Mouse (Mus musculus) adrenal gland, postnatal 36 days (tissue): Measurements from ENCODE around the gene Pamr1. TPM values are rescaled to one million over a fixed set of nuclear protein-coding genes. Genes with fewer than 3 reads are reported as not detected.

Source experiments
- DNase-seq, 2 experiments: peaks; one replicate each; pipeline ENCODE4 v3.0.0; 2021; ENCODE audit warnings: mixed read lengths in 1 of 2
- total RNA-seq, 2 experiments: library from RNA; stranded (reverse); gene quantifications; 2 replicates each; pipeline ENCODE4 v1.2.3; 2021

The Pamr1 gene
- total RNA-seq, 2 experiments from 2014 or later: 2.0 to 2.3 TPM

GRCm38 (mm10) chr2:102661052-102661451 is 111.2 kb downstream of the Pamr1 start:
- no peak for DNase-seq

DNA sequence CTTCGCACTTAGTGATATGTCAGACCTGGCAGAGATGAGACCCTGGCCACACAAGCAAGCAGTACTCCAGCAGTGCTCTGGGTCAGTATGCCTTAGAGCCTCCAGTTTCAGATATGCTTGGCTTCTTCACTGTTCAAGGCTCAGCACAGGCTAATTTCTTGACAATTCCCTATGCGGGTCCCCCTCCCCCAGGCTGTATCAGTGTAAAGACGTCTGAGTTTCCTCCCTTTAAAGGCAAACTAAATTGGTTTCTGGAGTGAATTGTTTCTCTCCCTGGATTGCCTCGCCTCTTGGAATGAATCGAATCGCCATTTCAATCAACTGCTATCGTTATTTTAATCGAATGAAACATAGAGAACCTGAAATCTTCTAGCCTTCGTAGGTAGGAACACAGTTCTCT is 113.1 kb downstream of the Pamr1 start:
- DNase-seq: no peak

GRCm38 (mm10) chr2:102663339-102663738 is 113.5 kb downstream of the Pamr1 start:
- DNase-seq: no peak

GRCm38 (mm10) chr2:102663865-102664264 is 114.1 kb downstream of the Pamr1 start:
- DNase-seq: no peak

DNA sequence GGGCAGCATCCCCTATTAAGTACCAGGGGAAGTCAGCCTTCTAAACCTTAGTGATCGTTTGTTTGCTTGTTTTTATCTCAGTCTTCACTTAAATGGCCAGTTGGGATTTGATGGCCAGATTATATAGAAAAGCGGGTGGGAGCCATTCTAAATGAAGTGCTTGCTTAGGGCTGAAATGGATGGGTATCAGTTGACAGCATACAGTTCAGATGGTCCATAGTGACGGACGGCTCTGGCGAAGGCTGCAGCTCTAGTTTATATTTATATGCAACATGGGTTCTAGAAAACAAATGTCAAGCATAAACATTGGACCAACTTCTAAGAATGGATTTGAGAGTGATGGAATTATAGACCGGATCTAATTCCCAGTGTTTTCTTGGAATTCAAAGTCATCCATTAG is 118.2 kb downstream of the Pamr1 start:
- DNase-seq: no peak

DNA sequence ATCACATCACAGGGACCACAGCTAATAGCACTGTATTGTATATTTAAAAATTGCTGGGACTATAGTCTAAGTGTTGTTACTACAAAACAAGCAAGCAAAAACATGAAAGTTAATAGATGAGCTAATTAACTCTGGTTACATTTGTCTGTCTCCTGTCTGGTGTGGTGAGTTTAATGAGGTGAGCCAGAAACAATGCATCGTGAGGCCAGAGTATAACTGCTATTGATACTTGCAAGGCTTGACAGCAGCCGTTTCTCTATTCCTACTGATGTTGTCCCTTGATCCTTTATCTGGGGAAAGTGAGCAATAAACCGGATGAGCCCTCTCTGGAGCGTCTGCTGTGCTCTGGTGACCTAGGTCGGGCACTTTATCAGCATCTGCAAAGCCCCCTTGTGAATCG is 119.8 kb downstream of the Pamr1 start:
- DNase-seq: no peak

GRCm38 (mm10) chr2:102674582-102674981 is 124.8 kb downstream of the Pamr1 start:
- DNase-seq: no peak

DNA sequence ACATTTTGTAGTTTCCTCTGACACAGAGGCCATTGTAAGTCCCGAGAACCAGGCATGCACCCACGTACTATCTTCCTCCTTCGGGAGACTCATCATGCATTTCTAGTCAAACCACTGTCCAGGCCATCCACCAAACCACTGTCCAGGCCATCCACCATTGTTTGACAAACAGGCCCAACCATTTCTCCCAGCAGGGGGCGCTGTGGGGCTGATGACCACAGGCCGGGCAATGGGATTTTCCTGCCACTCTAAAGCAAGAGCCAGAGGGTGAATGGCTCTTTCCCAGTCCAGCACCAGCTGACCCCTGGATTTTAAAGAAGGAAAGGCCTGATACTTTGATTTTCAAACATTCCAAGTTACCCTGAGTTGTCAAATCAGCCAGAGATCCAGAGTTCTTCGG is 125.5 kb downstream of the Pamr1 start:
- peak; percentile 71 to 77 for DNase-seq

GRCm38 (mm10) chr2:102676716-102677312 is 127.0 kb downstream of the Pamr1 start:
- DNase-seq: no peak

GRCm38 (mm10) chr2:102677400-102677799 is 127.6 kb downstream of the Pamr1 start:
- DNase-seq: no peak

GRCm38 (mm10) chr2:102681351-102681750 is 131.5 kb downstream of the Pamr1 start:
- no peak for DNase-seq

- DNase-seq: peak; percentile 64 to 71
Observed at GRCm38 (mm10) chr2:102682168-102682567, 132.4 kb downstream of the Pamr1 start.

- no peak for DNase-seq
Observed at GRCm38 (mm10) chr2:102685371-102686107, 135.7 kb downstream of the Pamr1 start.

- DNase-seq: peak in 1 of 2 experiments; percentile 30
Observed at GRCm38 (mm10) chr2:102686108-102686450, 136.3 kb downstream of the Pamr1 start.

Other genes with a start within 250 kb of the Pamr1 start
- gene Trim44, start 142.2 kb upstream of the Pamr1 start, total RNA-seq: 10 to 100 TPM; 65.2 to 66.6 TPM
- 1 to 10 TPM in 1 of 2 experiments, under 1 TPM in 1; 0.46 to 1.2 TPM for gene Fjx1, start 97.5 kb upstream of the Pamr1 start, total RNA-seq
- gene Slc1a2, start 108.6 kb downstream of the Pamr1 start, total RNA-seq: under 1 TPM; 0.03 to 0.16 TPM